Mouse (Mus musculus) liver, postnatal 0 days (tissue): ENCODE measurements at regions not wholly inside any gene's neighbourhood (a gene's known extent, or its start where the extent isn't known, plus 50 kb on each side); places are given as distances from the start of the nearest gene placed in this dataset.

Experiments
- CTCF ChIP-seq: sonication (generic); IDR thresholded peaks from 2 replicates; pipeline ENCODE4 v1.5.1; 2016; ENCODE audit warnings: antibody characterized with exemption, low read depth
- EP300 ChIP-seq: IDR thresholded peaks from 2 replicates; pipeline ENCODE4 v1.6.1; 2016; ENCODE audit warnings: antibody characterized with exemption, low read depth, mild to moderate bottlenecking

- TF ChIP-seq EP300 (no peak), CTCF (no peak)
Observed at GRCm38 (mm10) chr1:141999769-142000168, 1640.7 kb upstream of the B3galt2 start.
